Mouse (Mus musculus) erythroblast, embryonic 14.5 days (primary cell): ENCODE data around the gene Shisal2a.

Source experiments
- GATA1 ChIP-seq: IDR thresholded peaks from 2 replicates; pipeline ENCODE4 v1.6.1; 2012; ENCODE audit warnings: low read length, inconsistent platforms, mixed read lengths
- TAL1 ChIP-seq: IDR thresholded peaks from 3 replicates; pipeline ENCODE4 v1.6.1; 2012; ENCODE audit warnings: low read length, inconsistent platforms, mixed read lengths

DNA sequence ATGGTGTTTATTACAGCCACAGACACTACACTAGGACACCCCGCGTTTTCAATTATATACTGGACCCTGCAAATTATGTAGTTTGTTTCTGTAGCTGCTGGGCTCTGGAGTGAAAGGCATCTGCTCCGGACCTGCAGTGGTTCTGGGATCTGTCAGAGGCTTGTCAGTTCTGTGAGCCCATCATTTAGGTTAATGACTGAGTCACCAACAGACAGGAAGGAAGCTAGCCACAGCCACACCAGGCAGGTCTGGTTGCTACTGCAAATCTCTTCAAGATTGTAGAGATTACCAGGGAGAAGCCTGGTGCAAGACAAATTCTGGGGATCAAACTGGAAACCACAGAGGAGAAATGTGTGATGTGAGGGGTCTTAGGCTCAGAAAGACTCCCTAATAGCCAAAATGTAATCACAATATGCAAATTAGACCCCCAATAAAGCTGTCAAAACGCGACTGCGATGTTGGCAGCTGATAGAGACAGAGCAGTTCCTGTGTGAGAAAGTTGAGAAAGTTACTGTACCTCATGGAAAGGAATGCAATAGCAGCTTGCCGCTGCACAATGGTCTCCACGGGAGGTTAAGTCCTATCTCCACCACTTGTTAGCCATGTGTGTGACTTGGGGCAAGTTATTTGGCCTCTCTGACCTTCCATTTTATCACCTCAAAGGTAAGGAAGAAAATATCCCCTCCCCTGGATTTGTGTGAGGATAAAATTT is 33.2 kb downstream of the Shisal2a start:
- TF ChIP-seq GATA1 (no peak), TAL1 (no peak)
